Mouse (Mus musculus): ENCODE data around the gene Apoc2. TPM values are rescaled to one million over a fixed set of nuclear protein-coding genes. Genes with fewer than 3 reads are reported as not detected.

The Apoc2 gene
- total and polyA plus RNA-seq, 3 experiments = not detected

DNA sequence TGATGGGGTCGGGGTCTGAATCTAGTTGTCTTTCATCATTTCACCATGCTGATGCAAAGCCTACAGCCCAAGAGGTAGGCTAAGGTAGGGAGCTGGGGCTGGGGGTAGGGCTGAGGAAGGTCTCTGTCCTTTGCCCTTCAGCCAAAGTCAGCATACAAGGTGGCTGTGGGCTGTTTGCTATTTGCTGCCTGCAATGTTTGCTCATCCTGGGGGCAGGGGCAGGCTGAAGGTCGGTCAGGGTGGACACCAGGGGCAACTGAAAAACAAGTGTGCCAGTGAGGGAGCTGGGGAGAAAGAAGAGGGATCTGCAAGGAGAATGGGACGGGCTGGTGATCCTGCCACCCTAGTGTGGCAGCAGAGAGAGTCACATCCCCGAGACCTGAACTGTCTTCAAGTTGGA, 7.6 kb upstream of the Apoc2 start:
- no peaks in the 10 kb centered on the region for H3K27me3 ChIP-seq (ENCODE audit: control insufficient read depth in 1 of 2, insufficient read depth in 2 of 2, low read length in 2 of 2)
- peaks cover 0 to 7% of the 10 kb centered on the region in 2 experiments; a peak in 2 of 4 replicates for H3K36me3 ChIP-seq (ENCODE audit: control insufficient read depth in 1 of 2, insufficient read depth in 2 of 2, low read length in 2 of 2)
- DNase-seq (ENCODE audit: low read depth, low spot score) = no peak
- peaks cover 0 to 10% of the 10 kb centered on the region in 2 experiments; a peak in 2 of 4 replicates for H3K4me1 ChIP-seq (ENCODE audit: control insufficient read depth in 1 of 2, insufficient read depth in 2 of 2, low read length in 2 of 2)
- H3K9ac ChIP-seq (ENCODE audit: control insufficient read depth, low read depth, low read length, poor library complexity, severe bottlenecking) = no peak overlapping the region
- no peak overlapping the region for H3K27ac ChIP-seq (ENCODE audit: control insufficient read depth, low read depth, low read length)
- no peaks in the 10 kb centered on the region for H3K9me3 ChIP-seq (replicated peaks; ENCODE audit: insufficient read depth, low read length)
- H3K79me2 ChIP-seq (ENCODE audit: control insufficient read depth, insufficient read depth, low read length, poor library complexity) = no peaks in the 10 kb centered on the region
- no peak overlapping the region for H3K4me3 ChIP-seq (ENCODE audit: control insufficient read depth in 1 of 2, insufficient read depth in 1 of 2, low read depth in 2 of 2, low read length in 2 of 2)
- no peak for TF ChIP-seq MAFK (IDR thresholded peaks at IDR 0.05; ENCODE audit: borderline replicate concordance, low read depth, low read length)
- no peak for TF ChIP-seq CHD2 (IDR thresholded peaks at IDR 0.05; ENCODE audit: low read length)
- TF ChIP-seq ZMIZ1 (IDR thresholded peaks at IDR 0.05; ENCODE audit: low read depth, low read length) = no peak
- no peak for TF ChIP-seq MAZ (IDR thresholded peaks at IDR 0.05; ENCODE audit: low read depth, low read length)
- no peak for TF ChIP-seq RCOR1 (IDR thresholded peaks at IDR 0.05; ENCODE audit: low read depth, low read length)
- no peak for TF ChIP-seq USF1 (IDR thresholded peaks at IDR 0.05; ENCODE audit: low read depth, low read length)
- TF ChIP-seq E2F4 (IDR thresholded peaks at IDR 0.05; ENCODE audit: borderline replicate concordance, low read depth, low read length) = no peak
- TF ChIP-seq NRF1 (IDR thresholded peaks at IDR 0.05; ENCODE audit: insufficient read depth, low read depth, low read length, poor library complexity, severe bottlenecking) = no peak
- no peak for TF ChIP-seq MAX (IDR thresholded peaks at IDR 0.05; ENCODE audit: low read length)
- no peak for TF ChIP-seq MYC (IDR thresholded peaks at IDR 0.05; ENCODE audit: low read depth, low read length)

GRCm38 (mm10) chr7:19683771-19684201, 6.0 kb upstream of the Apoc2 start:
- no peak overlapping the region for H3K4me3 ChIP-seq (ENCODE audit: control insufficient read depth in 1 of 2, insufficient read depth in 1 of 2, low read depth in 2 of 2, low read length in 2 of 2)
- no peak for DNase-seq (ENCODE audit: low read depth, low spot score)
- H3K9ac ChIP-seq (ENCODE audit: control insufficient read depth, low read depth, low read length, poor library complexity, severe bottlenecking) = no peak overlapping the region

More at GRCm38 (mm10) chr7:19683771-19684201, 6.0 kb upstream of the Apoc2 start:
- Histone ChIP-seq H3K36me3 (ENCODE audit: control insufficient read depth in 1 of 2, insufficient read depth in 2 of 2, low read length in 2 of 2) (peaks cover 0 to 7% of the 10 kb centered on the region in 2 experiments; a peak in 2 of 4 replicates), H3K9me3 (replicated peaks; ENCODE audit: insufficient read depth, low read length) (no peaks in the 10 kb centered on the region), H3K4me1 (ENCODE audit: control insufficient read depth in 1 of 2, insufficient read depth in 2 of 2, low read length in 2 of 2) (peaks cover 0 to 10% of the 10 kb centered on the region in 2 experiments; a peak in 2 of 4 replicates), H3K27me3 (ENCODE audit: control insufficient read depth in 1 of 2, insufficient read depth in 2 of 2, low read length in 2 of 2) (no peaks in the 10 kb centered on the region), H3K27ac (ENCODE audit: control insufficient read depth, low read depth, low read length) (no peak overlapping the region), H3K79me2 (ENCODE audit: control insufficient read depth, insufficient read depth, low read length, poor library complexity) (no peaks in the 10 kb centered on the region)
- TF ChIP-seq MYC (IDR thresholded peaks at IDR 0.05; ENCODE audit: low read depth, low read length) (no peak), UBTF (IDR thresholded peaks at IDR 0.05; ENCODE audit: borderline replicate concordance, insufficient read depth, low read depth, low read length) (no peak), ETS1 (IDR thresholded peaks at IDR 0.05; ENCODE audit: low read depth, low read length) (no peak), ZNF384 (IDR thresholded peaks at IDR 0.05; ENCODE audit: low read depth, low read length) (no peak), HCFC1 (IDR thresholded peaks at IDR 0.05; ENCODE audit: low read depth, low read length) (no peak), RCOR1 (IDR thresholded peaks at IDR 0.05; ENCODE audit: low read depth, low read length) (no peak), TBP (IDR thresholded peaks at IDR 0.05; ENCODE audit: low read depth, low read length) (no peak), GATA1 (IDR thresholded peaks at IDR 0.05; ENCODE audit: low read depth, low read length) (no peak), MAZ (IDR thresholded peaks at IDR 0.05; ENCODE audit: low read depth, low read length) (no peak), BHLHE40 (IDR thresholded peaks at IDR 0.05; ENCODE audit: borderline replicate concordance, low read depth, low read length) (no peak), CHD1 (IDR thresholded peaks at IDR 0.05; ENCODE audit: low read depth, low read length) (no peak), MXI1 (IDR thresholded peaks at IDR 0.05; ENCODE audit: low read depth, low read length) (no peak), EP300 (IDR thresholded peaks at IDR 0.05; ENCODE audit: low read depth in 1 of 2, low read length in 2 of 2) (no peak), ELF1 (IDR thresholded peaks at IDR 0.05; ENCODE audit: low read depth, low read length) (no peak), MAFK (IDR thresholded peaks at IDR 0.05; ENCODE audit: borderline replicate concordance, low read depth, low read length) (no peak), POLR2A (IDR thresholded peaks at IDR 0.05; ENCODE audit: control insufficient read depth in 1 of 2, insufficient read depth in 1 of 2, low read depth in 1 of 2, low read length in 2 of 2, poor library complexity in 1 of 2) (no peak)
